ENCODE assay signal across 8 mouse cellular contexts in genomic region chrX:105079615-105080092, GRCm38 (mm10). TPM values are rescaled to one million over a fixed set of nuclear protein-coding genes. Genes with fewer than 3 reads are reported as not detected.
A peak's percentile ranks its signal among the peaks of the same experiment; 100 is the strongest.
DNase-seq lines count a peak whose midpoint lies in the region; ATAC-seq lines count a peak whose summit lies in the region.

Gene Pbdc1 (plus strand): TSS chrX:105079756.

- 4% methylated on average over 32 of the region's 35 CpGs for WGBS in hindbrain, embryonic 15.5 days

- peak within 1 kb of the TSS; percentile 47 for H3K9ac ChIP-seq in hindbrain, embryonic 15.5 days

- peak within 1 kb of the TSS; percentile 55; the same call in 1 of the 2 replicates for H3K27ac ChIP-seq in hindbrain, embryonic 15.5 days (replicated peaks)

- H3K4me3 ChIP-seq in hindbrain, embryonic 15.5 days = peak within 1 kb of the TSS; percentile 52

- peak; percentile 90 for DNase-seq in T-cell, adult 2 months (ENCODE audit: low spot score)
- DNase-seq in cerebellum, postnatal 36 days = peak; percentile 87 to 92
- DNase-seq in frontal cortex, postnatal 36 days (ENCODE audit: low spot score in 2 of 2) = peak; percentile 89 to 94
- peak; percentile 85 to 94 for DNase-seq in layer of hippocampus, postnatal 36 days
- DNase-seq in lung, postnatal 25 days (ENCODE audit: low spot score) = peak; percentile 95
- DNase-seq in retina, adult 2 months (ENCODE audit: low read depth, low spot score) = peak; percentile 82
- peak; percentile 86 for DNase-seq in thymus, postnatal 25 days

- peaks cover 6% of the 10 kb centered on the region for H3K4me1 ChIP-seq in hindbrain, embryonic 15.5 days (replicated peaks)

- H3K9me3 ChIP-seq in hindbrain, embryonic 15.5 days = no peaks in the 10 kb centered on the region

- H3K4me2 ChIP-seq in hindbrain, embryonic 15.5 days = peak within 1 kb of the TSS; percentile 65

- H3K36me3 ChIP-seq in hindbrain, embryonic 15.5 days = peaks cover 6% of the 10 kb centered on the region; the same call in 1 of the 2 replicates

- peak; percentile 99 for ATAC-seq in hindbrain, embryonic 15.5 days (ENCODE audit: low FRiP score, low read depth)

- no peaks in the 10 kb centered on the region for H3K27me3 ChIP-seq in hindbrain, embryonic 15.5 days

RNA-seq across cellular contexts. Expression of gene Pbdc1, which starts in this region (rescaled TPM):
- 30.9 and 31.4 TPM in 2 replicates for polyA plus RNA-seq in hindbrain, embryonic 15.5 days (2015; fragmentation: Nextera tagmentation; extraction: Ambion mirVana)
- total RNA-seq in layer of hippocampus, postnatal 36 days (2021) = 10 to 100 TPM; 18.8 to 21.2 TPM

Comparison
In these comparisons a context has a peak if more than half of its experiments do, and no peak if none do; other contexts are left out.
1. Peak in every context shown above with its lines: DNase-seq, ATAC-seq, H3K4me3 ChIP-seq and H3K27ac ChIP-seq.